Mouse (Mus musculus) kidney, postnatal 14 days (tissue): ENCODE results near the gene 9230102O04Rik.

Experiments
- DNase-seq: peaks from one replicate; pipeline ENCODE4 v3.0.0; 2022; ENCODE audit warnings: mixed read lengths

9230102O04Rik gene

DNA sequence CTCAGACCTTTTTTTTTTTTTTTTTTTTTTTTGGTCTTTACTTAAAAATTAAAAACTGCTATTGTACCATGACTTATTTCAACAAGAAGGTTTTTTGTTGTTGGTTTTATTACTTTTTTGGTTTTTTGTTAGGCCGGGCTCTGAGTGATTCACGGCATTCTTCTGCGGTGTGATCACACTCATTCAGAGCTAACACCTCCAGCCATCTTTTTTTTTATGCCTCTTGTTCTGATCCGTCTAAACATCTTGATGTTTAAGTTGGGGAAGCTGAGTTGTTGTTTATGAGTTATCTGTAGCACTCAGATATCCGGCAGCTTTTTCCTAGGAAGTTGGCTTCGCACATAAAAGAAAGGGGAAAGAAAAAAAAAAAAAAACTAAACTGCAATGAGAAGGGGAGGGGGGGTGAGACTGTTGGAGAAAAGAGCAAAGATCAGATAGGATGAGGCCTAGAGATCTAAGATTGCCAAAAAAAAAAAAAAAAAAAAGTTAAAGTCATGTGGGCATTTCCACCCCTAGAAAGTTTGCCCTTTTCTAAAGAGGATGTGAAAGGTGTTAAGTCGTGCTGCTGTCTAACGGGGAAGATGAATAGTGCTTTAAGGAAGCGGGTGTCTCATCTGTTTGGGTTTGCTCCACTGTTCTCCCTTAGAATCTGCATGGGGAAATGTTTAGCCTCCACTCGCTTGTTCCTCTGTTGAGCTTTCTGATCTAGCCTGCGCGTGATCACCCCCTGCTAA, 22.1 kb downstream of the 9230102O04Rik start:
- DNase-seq: no peak

GRCm38 (mm10) chr2:9860698-9861097, 28.6 kb downstream of the 9230102O04Rik start:
- no peak for DNase-seq

DNA sequence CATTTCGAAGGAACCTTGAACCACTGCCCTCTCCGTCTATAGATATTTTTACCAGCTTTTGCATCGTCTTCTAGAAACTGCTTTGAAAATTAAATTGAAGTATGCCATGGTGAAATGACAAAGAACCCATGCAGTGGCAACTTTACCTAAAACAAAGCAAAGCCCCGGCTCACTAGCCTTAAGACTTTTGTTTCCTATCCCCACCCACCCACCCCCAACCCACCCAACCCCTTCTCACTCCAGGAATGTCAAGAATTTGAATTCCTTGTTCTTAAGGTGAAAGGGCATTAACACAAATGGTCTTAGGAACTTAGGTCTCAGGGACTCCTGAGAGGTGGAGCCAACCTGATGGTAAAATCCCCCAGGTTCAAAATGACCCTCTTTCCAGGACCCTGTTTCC, 33.5 kb downstream of the 9230102O04Rik start:
- no peak for DNase-seq

GRCm38 (mm10) chr2:9852851-9853576, 36.3 kb downstream of the 9230102O04Rik start:
- no peak for DNase-seq

GRCm38 (mm10) chr2:9835195-9835594, 54.1 kb downstream of the 9230102O04Rik start:
- no peak for DNase-seq

DNA sequence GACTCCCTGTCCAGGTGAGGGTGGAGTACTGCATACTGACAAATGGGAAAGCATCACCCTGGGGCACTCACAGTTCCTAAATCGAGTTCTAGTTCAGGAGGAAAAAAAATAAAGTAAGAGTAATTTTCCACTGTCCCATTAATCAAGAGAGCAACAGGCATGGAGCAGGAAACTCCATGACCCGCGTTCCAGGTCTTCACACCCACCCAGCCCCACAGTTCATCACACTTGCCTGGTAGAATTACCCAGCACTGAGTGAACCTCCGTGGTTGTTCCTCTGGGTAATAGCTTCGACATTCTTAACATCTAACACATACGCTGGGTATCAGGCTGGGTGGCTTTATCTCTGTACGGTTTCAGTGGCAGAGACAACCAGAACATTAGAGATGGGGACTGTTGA, 55.6 kb downstream of the 9230102O04Rik start:
- no peak for DNase-seq
